Mouse (Mus musculus): ENCODE results near the gene Abcc2.

- TF ChIP-seq POLR2A (IDR thresholded peaks at IDR 0.05; ENCODE audit: extremely low read depth, insufficient read depth, low read length) = no peak
- TF ChIP-seq CTCF (IDR thresholded peaks at IDR 0.05; ENCODE audit: low read depth, low read length) = no peak
Observed at GRCm38 (mm10) chr19:43769366-43769960, 12.5 kb upstream of the Abcc2 start.

Measured in liver, adult 2 months (tissue).